Mouse (Mus musculus) left cerebral cortex, postnatal 4 days (tissue): ENCODE measurements around the gene Cfl1. TPM values are rescaled to one million over a fixed set of nuclear protein-coding genes. Genes with fewer than 3 reads are reported as not detected.

Experiments
- DNase-seq: peaks from one replicate; pipeline ENCODE4 v3.0.0-alpha.2; 2022
- intact Hi-C: fragments of 180-260 bp; cut with DNase I; formaldehyde crosslinking; loops from one replicate; pipeline ENCODE4 v1.15.1; 2025
- total RNA-seq, 2 experiments: library from RNA; stranded (reverse); gene quantifications; 2 replicates each; pipeline ENCODE4 v1.2.3; 2021

Gene Cfl1
- total RNA-seq, 2 experiments from 2014 or later: 2,142 to 2,227 TPM

GRCm38 (mm10) chr19:5463791-5464562 is 26.3 kb upstream of the Cfl1 start:
- intact Hi-C loops: no loop called here
- peak; percentile 79 for DNase-seq

- no peak for DNase-seq
- intact Hi-C loops: no loop called here
Measured at GRCm38 (mm10) chr19:5465037-5465436, 25.2 kb upstream of the Cfl1 start.

- intact Hi-C loops: no loop called here
- DNase-seq: no peak
Measured at GRCm38 (mm10) chr19:5466916-5467500, 23.2 kb upstream of the Cfl1 start.

GRCm38 (mm10) chr19:5468374-5468773 is 21.9 kb upstream of the Cfl1 start, which contains the start of gene Ctsw:
Ctsw (minus strand) TSS chr19:5468507.
- intact Hi-C loops: no loop called here
- DNase-seq: no peak

GRCm38 (mm10) chr19:5471846-5472245 is 18.4 kb upstream of the Cfl1 start:
- no peak for DNase-seq
- intact Hi-C loops: no loop called here

- DNase-seq: no peak
- intact Hi-C loops: no loop called here
Measured at GRCm38 (mm10) chr19:5472857-5473256, 17.4 kb upstream of the Cfl1 start.

GRCm38 (mm10) chr19:5473720-5474119 is 16.5 kb upstream of the Cfl1 start, which contains the start of gene Efemp2:
Efemp2 (plus strand) TSS chr19:5473954.
- DNase-seq: peak; percentile 80
- intact Hi-C loops: no loop called here

- intact Hi-C loops: no loop called here
- DNase-seq: peak; percentile 48
Measured at GRCm38 (mm10) chr19:5474281-5475068, 15.8 kb upstream of the Cfl1 start.

GRCm38 (mm10) chr19:5475069-5475714 is 15.1 kb upstream of the Cfl1 start:
- no peak for DNase-seq
- intact Hi-C loops: no loop called here

GRCm38 (mm10) chr19:5477004-5477667 is 13.1 kb upstream of the Cfl1 start:
- intact Hi-C loops: no loop called here
- DNase-seq: no peak

- intact Hi-C loops: no loop called here
- no peak for DNase-seq
Measured at GRCm38 (mm10) chr19:5477668-5478300, 12.5 kb upstream of the Cfl1 start.

GRCm38 (mm10) chr19:5480016-5480415 is 10.2 kb upstream of the Cfl1 start:
- DNase-seq: no peak
- intact Hi-C loops: no loop called here

GRCm38 (mm10) chr19:5481398-5481797 is 8.9 kb upstream of the Cfl1 start:
- DNase-seq: no peak
- intact Hi-C loops: no loop called here

GRCm38 (mm10) chr19:5483386-5484359 is 6.6 kb upstream of the Cfl1 start:
- DNase-seq: no peak
- intact Hi-C loops: no loop called here

- intact Hi-C loops: no loop called here
- DNase-seq: no peak
Measured at GRCm38 (mm10) chr19:5484496-5484895, 5.8 kb upstream of the Cfl1 start.

GRCm38 (mm10) chr19:5485371-5485770 is 4.9 kb upstream of the Cfl1 start:
- intact Hi-C loops: no loop called here
- no peak for DNase-seq

GRCm38 (mm10) chr19:5485821-5486220 is 4.4 kb upstream of the Cfl1 start:
- DNase-seq: no peak
- intact Hi-C loops: no loop called here

GRCm38 (mm10) chr19:5486286-5486685 is 4.0 kb upstream of the Cfl1 start:
- no peak for DNase-seq
- intact Hi-C loops: no loop called here

GRCm38 (mm10) chr19:5486771-5487170 is 3.5 kb upstream of the Cfl1 start:
- no peak for DNase-seq
- intact Hi-C loops: no loop called here
